Mouse (Mus musculus) CH12.LX (cell line): ENCODE measurements around the gene Spata2.

Experiments
- ELF1 ChIP-seq: IDR thresholded peaks from 2 replicates; pipeline ENCODE4 v1.6.1; 2014; ENCODE audit warnings: low read depth, mild to moderate bottlenecking, inconsistent platforms, low read length, improper control_type of control experiment
- EP300 ChIP-seq: IDR thresholded peaks from 2 replicates; pipeline ENCODE4 v1.6.1; 2011; ENCODE audit warnings: low read length, improper control_type of control experiment
- JUN ChIP-seq: IDR thresholded peaks from 2 replicates; pipeline ENCODE4 v1.6.1; 2011; ENCODE audit warnings: low read depth, mild to moderate bottlenecking, low read length, improper control_type of control experiment, moderate library complexity; ENCODE audit not compliant: insufficient read depth
- JUND ChIP-seq: conservative IDR thresholded peaks from 2 replicates; pipeline ENCODE4 v1.6.1; 2011; ENCODE audit warnings: low read depth, low read length, improper control_type of control experiment
- NRF1 ChIP-seq: IDR thresholded peaks from 2 replicates; pipeline ENCODE4 v1.6.1; 2014; ENCODE audit warnings: low read depth, mild to moderate bottlenecking, inconsistent platforms, low read length, improper control_type of control experiment, moderate library complexity
- POLR2A ChIP-seq: IDR thresholded peaks from 2 replicates; pipeline ENCODE4 v1.6.1; 2011; ENCODE audit warnings: low read depth, mild to moderate bottlenecking, improper control_type of control experiment, low read length
- TBP ChIP-seq: conservative IDR thresholded peaks from 2 replicates; pipeline ENCODE4 v1.6.1; 2011; ENCODE audit warnings: low read depth, low read length, improper control_type of control experiment

DNA sequence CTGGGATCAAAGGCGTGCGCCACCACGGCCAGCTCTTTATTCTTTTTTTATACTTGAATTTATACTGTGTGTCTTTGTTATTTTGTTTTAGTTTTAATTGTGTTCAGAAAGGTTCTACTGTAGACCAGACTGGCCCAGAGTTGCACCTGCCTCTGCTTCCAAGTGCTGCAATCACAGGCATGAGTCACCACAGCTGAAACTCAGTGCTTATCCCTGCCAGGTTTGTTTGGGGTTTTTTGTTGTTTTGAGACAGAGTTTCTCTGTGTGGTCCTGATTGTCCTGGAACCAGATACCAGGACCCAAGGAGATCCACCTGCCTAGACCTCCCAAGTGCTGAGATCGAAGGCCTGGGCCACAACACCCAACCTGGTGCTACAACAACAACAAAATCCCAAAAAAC lies 15.9 kb upstream of the Spata2 start:
- no peak for TF ChIP-seq TBP
- no peak for TF ChIP-seq JUND
- TF ChIP-seq NRF1 = no peak
- no peak for TF ChIP-seq ELF1
- TF ChIP-seq POLR2A = no peak
- TF ChIP-seq EP300 = no peak
- no peak for TF ChIP-seq JUN
